Mouse (Mus musculus): ENCODE results near the gene Dapl1. TPM values are rescaled to one million over a fixed set of nuclear protein-coding genes. Genes with fewer than 3 reads are reported as not detected.

Gene Dapl1
- total RNA-seq, 2 experiments from 2014 or later = not detected

DNA sequence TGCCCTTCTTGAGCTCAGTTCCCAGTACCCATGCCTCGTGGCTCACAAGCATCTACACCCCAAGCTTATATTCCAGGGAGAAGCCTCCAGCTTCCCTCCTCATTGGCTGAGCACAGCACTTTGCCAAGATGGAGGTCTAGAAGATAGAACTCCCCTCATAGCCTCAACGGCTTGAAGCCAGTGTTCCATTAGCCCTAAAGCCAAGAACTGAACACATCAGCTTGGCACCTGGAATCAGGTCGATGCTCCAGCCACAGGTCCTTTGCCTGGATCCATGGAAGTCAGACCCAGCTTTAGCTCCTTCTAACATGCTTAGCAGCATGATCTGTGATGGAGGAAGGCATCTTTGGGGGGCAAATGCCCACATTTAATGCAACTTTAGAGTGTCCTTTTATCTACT lies 48.5 kb downstream of the Dapl1 start:
- peak overlapping the region; percentile 76 for H3K27ac ChIP-seq
- no peak overlapping the region for H3K4me3 ChIP-seq
- DNase-seq (ENCODE audit: low spot score in 2 of 2) = no peak
- TF ChIP-seq CTCF (conservative IDR thresholded peaks at IDR 0.05) = no peak

DNA sequence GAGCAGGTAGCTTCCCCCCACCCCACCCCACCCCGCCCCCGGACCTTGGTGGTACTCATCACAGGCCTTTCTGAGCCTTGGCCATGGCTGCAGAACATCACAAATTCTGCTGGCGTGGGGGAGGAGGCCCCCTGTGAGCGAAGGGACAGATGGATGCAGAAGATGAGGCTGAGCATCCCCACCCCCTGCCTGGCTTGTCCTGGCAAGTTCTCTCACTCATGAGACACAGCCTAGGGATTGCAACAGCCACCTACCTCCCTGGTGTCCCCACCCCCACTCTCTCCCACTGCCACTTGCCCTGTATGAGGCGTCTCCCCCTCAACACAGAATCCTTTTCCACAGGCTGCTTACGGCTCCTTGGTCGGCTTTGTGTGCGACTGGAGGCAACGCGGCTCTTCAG lies 49.1 kb downstream of the Dapl1 start:
- TF ChIP-seq CTCF (conservative IDR thresholded peaks at IDR 0.05) = no peak

DNA sequence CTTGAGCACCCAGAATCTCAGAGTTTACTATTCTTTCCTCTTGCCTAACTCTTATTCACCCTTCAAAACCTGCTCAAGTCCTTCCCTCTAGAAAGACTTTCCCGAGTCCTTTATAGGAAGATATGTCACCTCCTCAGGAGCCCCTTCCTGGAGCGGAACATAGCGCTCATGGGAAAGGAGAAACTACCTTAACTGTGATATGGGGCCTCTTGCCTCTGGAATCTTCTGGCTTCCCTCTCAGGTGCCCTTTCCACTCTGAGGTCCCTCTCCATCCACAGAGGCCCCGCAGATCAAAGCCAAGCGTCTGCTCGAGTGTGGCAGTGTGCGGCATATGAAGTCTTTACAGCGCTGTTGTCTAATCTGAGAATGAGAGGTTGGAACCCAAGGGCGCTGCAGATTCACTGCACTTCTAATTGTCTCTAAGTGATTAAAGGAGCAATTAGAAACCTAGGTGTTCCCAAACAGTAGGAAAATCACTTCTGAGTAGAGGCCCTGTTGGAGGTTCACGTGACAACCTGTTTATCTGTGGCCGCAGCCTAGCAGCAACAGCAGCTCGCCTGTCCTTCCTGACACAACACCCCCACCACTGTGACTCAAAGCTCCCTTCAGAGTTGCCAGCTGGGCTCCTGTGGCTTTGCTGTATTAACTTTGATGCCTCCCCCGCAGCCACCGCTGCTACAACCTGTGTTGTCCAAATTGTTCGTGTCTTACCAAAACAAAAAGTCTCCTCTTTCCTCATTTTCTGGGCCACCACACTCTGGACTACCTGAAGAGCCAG lies 49.7 kb downstream of the Dapl1 start:
- H3K27ac ChIP-seq = peak overlapping the region; percentile 80
- no peak overlapping the region for H3K4me3 ChIP-seq
- no peak for DNase-seq (ENCODE audit: low spot score in 2 of 2)
- no peak for TF ChIP-seq CTCF (conservative IDR thresholded peaks at IDR 0.05)

More for the DNA sequence above, 49.1 kb downstream of the Dapl1 start:
- Histone ChIP-seq H3K4me3 (no peak overlapping the region), H3K27ac (peak overlapping the region; percentile 80)
- DNase-seq (ENCODE audit: low spot score in 2 of 2) = peak; percentile 45 to 48

DNA sequence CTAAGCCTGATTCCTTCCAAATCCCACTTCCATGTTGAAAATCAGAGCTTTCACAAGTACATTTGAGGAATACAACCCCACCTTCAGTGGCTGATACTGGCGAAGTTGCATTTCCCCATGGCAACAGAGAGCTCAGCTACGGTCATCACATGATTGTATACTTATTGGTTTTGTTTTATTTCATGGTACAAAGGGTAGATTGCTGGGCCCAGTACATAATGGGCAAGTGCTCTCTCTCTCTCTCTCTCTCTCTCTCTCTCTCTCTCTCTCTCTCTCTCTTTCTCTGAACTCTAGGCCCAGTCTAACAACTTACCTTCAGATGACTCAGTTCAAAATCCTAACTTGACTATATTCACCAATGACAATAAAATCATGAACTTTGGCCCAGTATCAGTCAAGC lies 52.5 kb downstream of the Dapl1 start:
- Histone ChIP-seq H3K4me3 (no peak overlapping the region), H3K27ac (no peak overlapping the region)
- TF ChIP-seq CTCF (conservative IDR thresholded peaks at IDR 0.05) = no peak
- no peak for DNase-seq (ENCODE audit: low spot score in 2 of 2)

DNA sequence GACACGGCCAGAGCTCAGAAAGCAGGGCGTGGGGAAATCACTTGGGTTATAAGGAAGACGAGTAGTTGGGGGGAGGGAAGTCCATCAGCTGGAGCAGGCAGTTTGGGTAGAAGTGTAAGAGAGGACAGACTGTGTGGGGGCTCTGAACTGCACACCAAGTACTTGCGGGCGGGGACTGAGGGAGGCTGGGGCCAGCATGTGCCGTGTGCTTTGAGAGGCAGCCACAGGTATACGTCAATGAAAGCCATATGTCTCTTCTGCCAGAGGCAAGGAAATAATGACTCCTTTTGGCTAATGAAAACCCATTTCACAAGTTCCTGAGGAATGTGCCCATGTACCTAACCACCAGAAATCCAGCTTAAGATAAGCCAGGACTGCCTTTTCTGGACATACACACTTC lies 53.6 kb downstream of the Dapl1 start:
- peak in 1 of 2 experiments; percentile 42 for DNase-seq (ENCODE audit: low spot score in 2 of 2)
- TF ChIP-seq CTCF (conservative IDR thresholded peaks at IDR 0.05) = no peak
- Histone ChIP-seq H3K4me3 (no peak overlapping the region), H3K27ac (peak overlapping the region; percentile 79)

DNA sequence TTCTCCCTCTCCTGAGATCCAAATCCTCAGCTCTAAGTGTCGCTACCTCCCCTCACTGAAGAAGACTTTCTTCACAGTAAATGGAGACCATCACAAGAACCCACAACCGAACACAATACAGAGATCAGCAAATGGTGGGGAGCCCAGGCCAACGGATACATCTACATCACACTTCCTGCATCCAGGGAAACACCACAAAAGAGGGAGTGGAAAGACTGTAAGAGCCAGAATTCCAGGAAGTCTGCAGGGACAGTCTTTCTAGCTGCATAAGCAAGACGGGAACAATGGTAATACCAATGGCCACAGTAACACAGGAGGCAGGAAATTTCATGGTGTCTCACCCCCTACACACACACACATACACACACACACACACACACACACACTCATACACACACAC lies 55.3 kb downstream of the Dapl1 start:
- no peak for TF ChIP-seq CTCF (conservative IDR thresholded peaks at IDR 0.05)

DNA sequence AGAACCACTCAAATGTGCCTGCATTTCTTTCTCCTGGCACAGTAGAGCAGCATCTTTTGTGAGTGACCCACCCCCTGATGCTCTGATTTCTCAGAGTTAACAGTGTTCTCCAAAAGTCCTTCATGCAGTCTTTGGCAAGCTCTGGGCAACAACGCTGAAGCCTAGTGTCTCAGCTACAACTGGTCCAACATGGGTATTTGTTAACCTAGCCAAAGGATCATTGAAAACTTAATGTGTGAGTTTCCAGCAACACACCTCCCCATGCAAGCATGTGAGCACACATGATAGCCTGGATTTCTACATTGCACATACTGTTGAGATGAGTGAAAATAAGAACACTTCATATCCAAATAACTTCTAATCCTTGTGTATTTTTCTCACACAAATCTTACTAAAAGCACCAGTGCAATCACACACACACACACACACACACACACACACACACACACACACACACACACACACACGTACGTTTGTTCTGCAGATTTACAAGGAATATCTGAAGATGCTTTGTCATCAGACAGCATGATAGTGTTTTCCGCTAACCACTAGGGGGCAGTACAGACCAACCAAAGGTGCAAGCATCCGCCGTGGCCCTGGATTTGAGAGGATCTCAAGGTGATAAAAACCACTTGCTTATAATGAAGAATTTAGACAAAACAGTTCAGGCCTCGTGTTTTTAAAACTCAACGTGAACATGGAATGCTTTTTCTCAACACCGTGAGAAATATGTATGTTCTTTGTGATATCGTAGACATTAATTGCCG lies 56.9 kb downstream of the Dapl1 start:
- peak; percentile 80 for TF ChIP-seq CTCF (conservative IDR thresholded peaks at IDR 0.05)
- DNase-seq (ENCODE audit: low spot score in 2 of 2) = peak; percentile 84 to 92
- Histone ChIP-seq H3K27ac (peak overlapping the region; percentile 62; the same call in 1 of the 2 replicates), H3K4me3 (no peak overlapping the region)

More for the DNA sequence above, 55.3 kb downstream of the Dapl1 start:
- H3K27ac ChIP-seq = no peak overlapping the region; the same call in 1 of the 2 replicates
- H3K4me3 ChIP-seq = no peak overlapping the region
- DNase-seq (ENCODE audit: low spot score in 2 of 2) = no peak

DNA sequence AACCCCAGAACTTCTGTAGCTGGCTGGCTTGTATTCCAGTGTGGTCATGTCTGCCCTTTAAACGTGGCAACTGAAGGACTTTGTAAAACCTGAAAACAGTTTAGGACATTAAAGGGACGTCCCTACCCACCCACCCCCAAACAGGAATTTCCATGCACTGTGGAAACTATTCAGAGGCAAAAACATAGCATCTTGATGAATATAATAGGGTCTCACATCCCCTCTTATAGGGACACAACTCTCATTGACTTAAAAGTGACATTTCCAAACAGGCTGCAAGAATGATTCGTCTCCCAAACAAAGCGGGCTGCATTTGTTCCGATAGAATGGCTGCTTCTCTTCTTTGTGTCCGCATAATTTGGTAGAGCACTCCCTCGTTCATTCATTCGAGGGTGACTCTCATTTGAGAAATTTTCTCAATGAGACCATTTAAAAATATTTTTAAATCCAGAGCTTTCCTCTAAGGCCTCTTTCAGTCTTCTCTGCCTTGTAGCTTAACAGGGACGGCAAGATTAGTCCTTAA lies 59.2 kb downstream of the Dapl1 start:
- no peak overlapping the region for H3K27ac ChIP-seq
- no peak for TF ChIP-seq CTCF (conservative IDR thresholded peaks at IDR 0.05)
- H3K4me3 ChIP-seq = no peak overlapping the region

DNA sequence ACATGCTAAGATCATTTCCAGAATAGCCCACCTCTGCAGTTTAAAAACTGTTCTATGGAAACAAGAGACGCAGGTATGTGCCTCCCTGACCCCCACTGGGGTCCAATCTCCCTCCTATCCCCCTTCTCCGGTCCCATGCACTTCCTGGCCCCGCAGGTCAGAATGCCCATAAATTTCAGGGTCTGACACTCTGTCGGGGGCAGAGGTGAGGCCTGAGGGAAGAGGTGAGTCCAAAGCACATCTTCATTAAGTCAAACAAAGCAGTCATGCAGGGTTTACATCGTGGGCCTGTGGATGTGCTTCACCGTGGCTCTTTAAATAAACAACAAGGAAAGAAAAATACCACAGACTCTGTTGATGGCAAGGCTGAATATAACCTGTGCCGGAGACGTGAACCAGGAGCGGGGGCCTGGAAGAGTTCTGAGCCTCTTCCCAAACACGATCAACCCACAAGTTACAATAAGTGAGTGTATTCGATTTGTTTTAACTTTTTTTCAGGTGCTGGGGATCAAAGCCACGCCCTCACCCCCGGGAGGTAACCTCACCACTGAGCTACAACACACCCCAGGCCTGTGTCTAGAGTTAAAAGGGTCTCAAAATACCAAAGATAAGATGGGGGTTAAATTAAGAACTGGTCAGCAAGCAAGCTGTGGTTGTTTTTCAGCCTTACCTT lies 59.9 kb downstream of the Dapl1 start:
- Histone ChIP-seq H3K27ac (no peak overlapping the region), H3K4me3 (no peak overlapping the region)
- no peak for DNase-seq (ENCODE audit: low spot score in 2 of 2)
- no peak for TF ChIP-seq CTCF (conservative IDR thresholded peaks at IDR 0.05)

More for the DNA sequence above, 59.2 kb downstream of the Dapl1 start:
- no peak for DNase-seq (ENCODE audit: low spot score in 2 of 2)

DNA sequence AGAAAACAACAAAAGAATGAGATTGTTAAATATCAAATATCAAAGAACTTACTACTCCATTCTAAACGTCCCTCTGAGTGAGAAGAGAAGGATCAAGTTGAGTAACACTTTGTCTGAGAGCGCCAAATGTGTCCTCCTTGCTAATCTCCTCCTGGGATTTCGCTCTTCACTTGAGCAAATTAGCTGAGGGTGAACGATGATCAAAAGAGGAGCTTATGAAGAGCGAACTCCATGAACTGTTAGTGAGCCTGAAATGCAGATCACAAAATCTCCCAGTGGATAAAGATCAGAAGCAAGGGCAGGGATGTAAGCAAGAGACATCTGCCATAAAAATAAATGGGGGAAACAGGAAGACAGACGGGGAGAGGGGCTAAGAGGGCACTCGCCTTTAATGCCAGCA lies 60.5 kb downstream of the Dapl1 start:
- Histone ChIP-seq H3K27ac (no peak overlapping the region), H3K4me3 (no peak overlapping the region)
- no peak for DNase-seq (ENCODE audit: low spot score in 2 of 2)
- TF ChIP-seq CTCF (conservative IDR thresholded peaks at IDR 0.05) = no peak

DNA sequence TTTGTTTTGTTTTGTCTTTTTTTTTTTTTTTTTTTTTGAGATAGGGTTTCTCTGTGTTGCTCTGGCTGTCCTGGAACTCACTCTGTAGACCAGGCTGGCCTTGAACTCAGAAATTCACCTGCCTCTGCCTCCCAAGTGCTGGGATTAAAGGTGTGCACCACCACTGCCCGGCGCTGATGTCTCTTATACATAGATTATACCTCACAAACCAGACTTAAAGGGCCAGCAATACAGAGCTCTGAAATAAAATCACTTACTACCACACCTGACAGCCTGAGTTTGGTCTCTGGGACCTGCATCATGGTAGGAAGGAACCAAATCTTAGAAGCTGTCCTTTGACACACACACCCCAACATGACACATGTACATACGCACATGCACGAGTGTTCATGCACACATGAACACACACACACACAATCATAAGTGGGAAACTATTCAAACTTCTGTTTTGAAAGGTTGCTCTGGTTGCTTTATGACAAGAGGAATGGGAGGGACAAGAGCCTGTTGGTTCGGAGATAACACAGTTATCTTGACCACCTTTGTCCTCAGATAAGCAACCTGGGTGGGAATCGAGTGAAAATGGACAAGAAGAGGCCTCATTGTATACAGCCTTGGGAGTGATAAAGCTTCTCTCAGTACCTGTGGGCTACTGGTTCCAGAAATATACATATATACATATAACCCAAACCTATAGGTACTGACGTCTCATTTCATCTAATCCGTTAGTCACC lies 63.1 kb downstream of the Dapl1 start:
- no peak overlapping the region for H3K27ac ChIP-seq
- no peak for DNase-seq (ENCODE audit: low spot score in 2 of 2)
- TF ChIP-seq CTCF (conservative IDR thresholded peaks at IDR 0.05) = no peak
- no peak overlapping the region for H3K4me3 ChIP-seq

DNA sequence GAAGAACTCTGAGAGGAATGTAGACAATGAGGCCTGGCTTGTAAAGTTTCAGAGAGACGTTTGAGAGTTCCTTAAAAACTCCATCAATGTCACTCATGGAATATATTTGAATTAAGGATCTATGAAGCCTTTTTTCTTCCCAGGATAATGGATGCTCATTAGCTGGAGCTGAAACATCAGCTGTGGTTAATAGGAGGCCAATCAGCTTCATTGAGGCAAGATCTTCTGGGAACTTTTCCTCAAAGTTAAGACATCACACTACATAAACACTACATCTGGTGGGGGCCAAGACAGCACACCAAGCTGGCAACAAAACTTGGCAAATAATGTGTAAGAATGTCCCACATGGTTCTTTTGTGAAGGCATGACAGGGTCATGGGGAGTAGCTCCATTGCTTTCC lies 68.3 kb downstream of the Dapl1 start:
- TF ChIP-seq CTCF (conservative IDR thresholded peaks at IDR 0.05) = no peak
- Histone ChIP-seq H3K4me3 (no peak overlapping the region), H3K27ac (no peak overlapping the region)
- no peak for DNase-seq (ENCODE audit: low spot score in 2 of 2)
